Mouse (Mus musculus) intestine, postnatal 0 days (tissue): ENCODE measurements at regions not wholly inside any gene's neighbourhood (a gene's known extent, or its start where the extent isn't known, plus 50 kb on each side); places are given as distances from the start of the nearest gene placed in this dataset.

Experiments used
- ATAC-seq: fragments of 200-750 bp; cut with Nextera tagmentation; 2 replicates; pipeline ENCODE4 v1.8.0; 2017; ENCODE audit warnings: mild to moderate bottlenecking, moderate TSS enrichment, moderate library complexity
- H3K27ac ChIP-seq: fragments of 300-500 bp; sonication (generic); 2 replicates; pipeline ENCODE4 v1.5.1; 2014; ENCODE audit warnings: mild to moderate bottlenecking, low read depth, low read length, moderate library complexity
- H3K27me3 ChIP-seq: fragments of 300-500 bp; sonication (generic); replicated peaks from 2 replicates; pipeline ENCODE4 v1.6.1; 2014; ENCODE audit warnings: low read length, mixed read lengths; ENCODE audit not compliant: control insufficient read depth, insufficient read depth
- H3K36me3 ChIP-seq: fragments of 300-500 bp; sonication (generic); 2 replicates; pipeline ENCODE4 v1.6.1; 2014; ENCODE audit warnings: mild to moderate bottlenecking, moderate library complexity; ENCODE audit not compliant: control insufficient read depth, insufficient read depth
- H3K4me1 ChIP-seq: fragments of 300-500 bp; sonication (generic); replicated peaks from 2 replicates; pipeline ENCODE4 v1.6.1; 2014; ENCODE audit warnings: antibody characterized with exemption, low read length, mixed read lengths; ENCODE audit not compliant: control insufficient read depth, insufficient read depth
- H3K4me2 ChIP-seq: fragments of 300-500 bp; sonication (generic); replicated peaks from 2 replicates; pipeline ENCODE4 v1.6.1; 2014; ENCODE audit warnings: low read depth, mild to moderate bottlenecking, moderate library complexity
- H3K4me3 ChIP-seq: fragments of 300-500 bp; sonication (generic); 2 replicates; pipeline ENCODE4 v1.5.1; 2014; ENCODE audit warnings: low read depth, low read length
- H3K9ac ChIP-seq: fragments of 300-500 bp; sonication (generic); 2 replicates; pipeline ENCODE4 v1.6.1; 2014; ENCODE audit warnings: mild to moderate bottlenecking, low read depth, low read length
- H3K9me3 ChIP-seq: fragments of 300-500 bp; sonication (generic); 2 replicates; pipeline ENCODE4 v1.6.1; 2016; ENCODE audit warnings: mixed run types; ENCODE audit not compliant: control insufficient read depth
- CTCF ChIP-seq: sonication (generic); IDR thresholded peaks from 2 replicates; pipeline ENCODE4 v1.5.1; 2016; ENCODE audit warnings: low read depth, mild to moderate bottlenecking, control low read depth, antibody characterized with exemption, moderate library complexity
- WGBS: fragments of 180-500 bp; shearing (Covaris S2); extraction: QIAGEN DNeasy Blood & Tissue Kit; methylation state at CpG from one replicate; pipeline ENCODE4 v1.1.7; 2014; 5-methylcytosine and 5-hydroxymethylcytosine counted together

- Histone ChIP-seq H3K4me3 (no peak overlapping the region), H3K4me1 (no peaks in the 10 kb centered on the region), H3K27ac (no peak overlapping the region), H3K27me3 (peaks cover 11% of the 10 kb centered on the region; the same call in 1 of the 2 replicates), H3K9ac (no peak overlapping the region), H3K36me3 (no peaks in the 10 kb centered on the region), H3K4me2 (no peak overlapping the region), H3K9me3 (no peaks in the 10 kb centered on the region)
- 80% methylated on average over 5 of the region's 5 CpGs for WGBS
- ATAC-seq = no peak
- no peak for TF ChIP-seq CTCF
Measured at GRCm38 (mm10) chr3:17801479-17801878, 146.7 kb upstream of the Cypt12 start.

DNA sequence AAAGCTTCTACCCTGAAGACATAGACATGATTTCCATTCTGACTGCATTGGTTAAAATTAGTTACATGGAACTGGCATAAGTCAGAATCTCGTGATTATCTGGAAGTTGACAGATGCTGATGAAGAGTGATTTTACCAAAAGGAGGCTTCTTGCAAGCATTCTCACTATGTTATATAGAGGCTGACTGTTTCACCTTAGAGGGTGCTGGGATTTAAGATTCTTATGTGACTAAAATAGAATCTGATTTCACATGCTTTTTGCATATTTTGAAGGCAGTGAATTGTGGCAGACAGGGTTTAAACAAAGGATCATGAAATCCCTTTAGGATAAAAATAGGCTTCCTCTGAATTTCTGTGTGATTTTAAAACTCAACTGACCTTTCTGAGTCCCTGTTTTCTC lies 143.0 kb upstream of the Cypt12 start:
- Histone ChIP-seq H3K27me3 (no peaks in the 10 kb centered on the region), H3K4me1 (no peaks in the 10 kb centered on the region), H3K9me3 (no peaks in the 10 kb centered on the region), H3K36me3 (no peaks in the 10 kb centered on the region), H3K4me2 (no peak overlapping the region), H3K9ac (no peak overlapping the region), H3K27ac (no peak overlapping the region), H3K4me3 (no peak overlapping the region)
- TF ChIP-seq CTCF = no peak
- 58% methylated on average over 1 of the region's 1 CpGs for WGBS
- ATAC-seq = no peak

GRCm38 (mm10) chr3:17811290-17811689 lies 136.9 kb upstream of the Cypt12 start:
- Histone ChIP-seq H3K4me3 (no peak overlapping the region), H3K27me3 (no peaks in the 10 kb centered on the region), H3K9me3 (no peaks in the 10 kb centered on the region), H3K4me2 (no peak overlapping the region), H3K27ac (no peak overlapping the region), H3K36me3 (no peaks in the 10 kb centered on the region), H3K9ac (no peak overlapping the region), H3K4me1 (no peaks in the 10 kb centered on the region)
- 61% methylated on average over 6 of the region's 6 CpGs for WGBS
- no peak for ATAC-seq
- TF ChIP-seq CTCF = no peak

DNA sequence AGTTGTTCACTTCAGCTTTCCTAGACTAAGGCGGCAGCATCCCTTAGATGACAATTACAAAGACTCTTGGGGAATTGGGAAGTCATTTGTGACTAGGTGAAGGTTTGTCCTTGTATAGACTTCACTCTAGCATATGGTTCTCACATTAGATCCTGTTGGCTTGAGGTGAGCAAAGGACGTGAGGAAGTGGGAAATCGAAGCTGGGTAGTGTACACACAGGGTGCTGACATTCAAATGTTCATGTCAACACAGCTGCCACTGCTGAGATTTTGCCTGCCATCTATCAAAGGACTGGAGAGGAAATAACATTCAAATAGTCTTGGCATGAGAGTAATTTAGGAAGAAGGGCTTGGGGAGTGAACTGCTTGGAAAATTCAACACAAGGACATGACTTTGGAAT lies 124.0 kb upstream of the Cypt12 start:
- TF ChIP-seq CTCF = no peak
- ATAC-seq = no peak
- Histone ChIP-seq H3K9me3 (no peaks in the 10 kb centered on the region), H3K4me1 (no peaks in the 10 kb centered on the region), H3K4me3 (no peak overlapping the region), H3K4me2 (no peak overlapping the region), H3K9ac (no peak overlapping the region), H3K36me3 (no peaks in the 10 kb centered on the region), H3K27me3 (no peaks in the 10 kb centered on the region), H3K27ac (no peak overlapping the region)
- WGBS = 62% methylated on average over 3 of the region's 3 CpGs

GRCm38 (mm10) chr3:17824662-17825061 lies 123.5 kb upstream of the Cypt12 start:
- no peak overlapping the region for H3K4me3 ChIP-seq
- H3K4me1 ChIP-seq = no peaks in the 10 kb centered on the region
- no peaks in the 10 kb centered on the region for H3K36me3 ChIP-seq
- 42% methylated on average over 4 of the region's 4 CpGs for WGBS
- ATAC-seq = no peak
- no peak overlapping the region for H3K9ac ChIP-seq
- peak; percentile 86 for TF ChIP-seq CTCF
- no peaks in the 10 kb centered on the region for H3K27me3 ChIP-seq
- H3K9me3 ChIP-seq = no peaks in the 10 kb centered on the region
- H3K27ac ChIP-seq = no peak overlapping the region
- no peak overlapping the region for H3K4me2 ChIP-seq

DNA sequence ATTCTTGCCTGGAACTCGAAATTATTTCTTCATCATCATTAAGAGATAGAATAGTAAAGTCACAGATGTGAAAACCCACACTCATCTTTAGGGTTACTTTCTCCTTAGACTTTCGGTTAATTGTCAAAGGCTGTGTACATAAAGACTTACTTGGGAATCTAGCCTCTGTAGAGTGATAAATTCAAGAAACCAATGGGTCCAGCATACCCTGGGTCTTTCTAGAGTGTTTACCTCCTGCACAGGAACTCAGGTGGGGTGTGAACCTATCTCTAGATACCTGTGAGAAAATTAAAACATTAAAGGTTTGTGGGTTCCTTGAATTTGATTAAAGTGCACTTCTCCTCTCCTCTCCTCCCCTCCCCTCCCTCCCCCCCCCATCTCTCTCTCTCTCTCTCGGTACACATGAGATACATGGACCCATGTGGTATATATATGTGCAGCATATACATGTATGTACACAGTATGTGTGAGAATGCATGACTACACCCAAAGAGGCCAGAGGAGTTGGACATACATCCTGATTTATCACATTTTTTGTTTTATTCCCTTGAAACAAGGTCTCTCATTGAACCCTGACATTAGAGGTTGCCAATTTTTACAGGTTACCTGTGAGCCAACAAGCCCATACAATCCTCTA lies 122.8 kb upstream of the Cypt12 start:
- no peak overlapping the region for H3K4me2 ChIP-seq
- ATAC-seq = no peak
- no peak for TF ChIP-seq CTCF
- 59% methylated on average over 3 of the region's 3 CpGs for WGBS
- H3K27me3 ChIP-seq = no peaks in the 10 kb centered on the region
- no peak overlapping the region for H3K27ac ChIP-seq
- H3K36me3 ChIP-seq = no peaks in the 10 kb centered on the region
- H3K4me3 ChIP-seq = no peak overlapping the region
- H3K4me1 ChIP-seq = no peaks in the 10 kb centered on the region
- H3K9me3 ChIP-seq = no peaks in the 10 kb centered on the region
- H3K9ac ChIP-seq = no peak overlapping the region

DNA sequence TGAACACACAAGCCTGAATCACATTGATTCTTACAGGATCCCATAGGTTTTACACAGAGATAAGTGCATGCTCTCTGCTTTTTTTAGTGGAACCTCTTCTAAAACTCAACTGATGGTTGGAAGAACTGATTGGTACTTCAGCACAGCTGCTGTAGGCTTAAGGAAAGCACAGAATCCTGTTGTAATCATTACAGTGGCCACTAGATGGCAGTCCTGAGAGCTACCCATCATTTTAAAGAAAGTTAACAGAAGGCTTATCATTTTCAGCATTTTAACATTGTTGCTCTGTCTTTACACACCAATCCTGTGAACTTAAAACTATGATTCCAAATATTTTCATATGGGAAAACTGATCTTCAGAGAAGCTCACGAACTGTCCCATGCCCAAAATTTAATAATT lies 113.5 kb upstream of the Cypt12 start:
- ATAC-seq = no peak
- TF ChIP-seq CTCF = peak; percentile 78
- H3K36me3 ChIP-seq = no peaks in the 10 kb centered on the region
- H3K27ac ChIP-seq = no peak overlapping the region
- no peaks in the 10 kb centered on the region for H3K27me3 ChIP-seq
- WGBS = 41% methylated on average over 1 of the region's 1 CpGs
- no peak overlapping the region for H3K4me3 ChIP-seq
- no peaks in the 10 kb centered on the region for H3K4me1 ChIP-seq
- H3K9ac ChIP-seq = no peak overlapping the region
- no peaks in the 10 kb centered on the region for H3K9me3 ChIP-seq
- no peak overlapping the region for H3K4me2 ChIP-seq
